Mouse (Mus musculus) heart, embryonic 12.5 days (tissue): ENCODE data around the gene Arhgef39. TPM values are rescaled to one million over a fixed set of nuclear protein-coding genes. Genes with fewer than 3 reads are reported as not detected.

Experiments used
- ATAC-seq: fragments of 200-750 bp; cut with Nextera tagmentation; 2 replicates; pipeline ENCODE4 v1.8.0; 2017; ENCODE audit warnings: moderate TSS enrichment, moderate library complexity; ENCODE audit not compliant: insufficient number of reproducible peaks, low FRiP score
- H3K27ac ChIP-seq: fragments of 300-500 bp; sonication (generic); 2 replicates; pipeline ENCODE4 v1.5.1; 2016; ENCODE audit warnings: mild to moderate bottlenecking, moderate library complexity; ENCODE audit not compliant: poor library complexity, severe bottlenecking
- H3K27me3 ChIP-seq: fragments of 300-500 bp; sonication (generic); replicated peaks from 2 replicates; pipeline ENCODE4 v1.6.1; 2016; ENCODE audit warnings: mild to moderate bottlenecking, moderate library complexity
- H3K36me3 ChIP-seq: fragments of 300-500 bp; sonication (generic); 2 replicates; pipeline ENCODE4 v1.6.1; 2016; ENCODE audit warnings: mild to moderate bottlenecking, moderate library complexity
- H3K4me1 ChIP-seq: fragments of 300-500 bp; sonication (generic); replicated peaks from 2 replicates; pipeline ENCODE4 v1.6.1; 2016; ENCODE audit warnings: mild to moderate bottlenecking
- H3K4me2 ChIP-seq: fragments of 300-500 bp; sonication (generic); 2 replicates; pipeline ENCODE4 v1.6.1; 2016; ENCODE audit warnings: mild to moderate bottlenecking, moderate library complexity
- H3K4me3 ChIP-seq: fragments of 300-500 bp; sonication (generic); 2 replicates; pipeline ENCODE4 v1.5.1; 2016; ENCODE audit warnings: mild to moderate bottlenecking
- H3K9ac ChIP-seq: fragments of 300-500 bp; sonication (generic); 2 replicates; pipeline ENCODE4 v1.6.1; 2016; ENCODE audit warnings: mild to moderate bottlenecking, moderate library complexity
- H3K9me3 ChIP-seq: fragments of 300-500 bp; sonication (generic); replicated peaks from 2 replicates; pipeline ENCODE4 v1.6.1; 2016; ENCODE audit warnings: mild to moderate bottlenecking, moderate library complexity
- WGBS: fragments of 180-500 bp; shearing (Covaris S2); methylation state at CpG from one replicate; pipeline ENCODE4 v1.1.7; 2016; 5-methylcytosine and 5-hydroxymethylcytosine counted together
- polyA plus RNA-seq: library from polyadenylated mRNA; unstranded; fragments of >200 nt; fragmentation: Nextera tagmentation; extraction: Ambion mirVana; gene quantifications from 2 replicates; pipeline ENCODE4 v1.2.1, GENCODE M21; 2016

Gene Arhgef39
- polyA plus RNA-seq, 1 experiment from 2014 or later, result 37.7 TPM

DNA sequence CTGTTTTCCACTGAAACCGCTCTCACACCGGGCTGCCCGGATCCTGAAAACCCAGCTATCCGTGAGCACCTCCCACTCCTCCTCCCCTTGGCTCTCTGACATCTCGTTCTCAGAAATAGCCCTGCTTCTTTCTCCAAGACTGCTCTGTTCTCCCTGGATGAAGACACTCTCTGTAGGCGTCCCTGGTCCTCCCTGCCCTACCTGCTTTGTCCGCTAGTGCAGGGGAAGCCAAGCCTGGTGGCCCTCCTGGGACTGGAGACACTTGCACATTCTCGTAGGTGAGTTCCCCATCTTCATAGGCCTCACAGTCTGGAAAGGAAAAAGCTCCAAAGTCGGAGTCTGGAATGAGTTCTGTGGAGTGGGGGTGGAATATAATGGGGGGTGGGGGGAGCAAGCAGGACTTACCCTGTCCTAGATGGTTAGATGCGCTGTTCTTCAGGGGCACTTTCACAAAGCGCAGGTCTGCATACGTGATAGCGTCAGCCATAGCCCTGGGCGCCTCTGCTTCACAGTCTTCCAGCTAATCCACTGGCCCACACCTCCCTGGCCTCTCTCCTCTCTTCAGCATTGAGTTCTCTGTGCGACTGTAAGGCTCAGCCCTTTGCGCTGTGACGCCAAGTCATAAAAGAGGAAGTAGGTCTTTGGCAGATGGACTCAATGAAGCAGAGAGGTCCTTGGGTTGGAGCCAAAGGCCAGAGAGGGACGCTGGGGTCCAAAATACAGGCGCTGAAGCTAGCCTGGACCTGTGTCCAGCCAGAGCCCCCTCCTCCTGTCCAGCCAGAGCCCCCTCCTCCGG, 45.3 kb downstream of the Arhgef39 start, which contains the start of gene Cd72:
Cd72 (minus strand) TSS at position 588 of the 796 bp plus-strand sequence.
- WGBS, result 26% methylated on average over 20 of the region's 20 CpGs
- peak within 1 kb of the TSS; percentile 71 for H3K4me2 ChIP-seq
- H3K4me3 ChIP-seq, result peak within 1 kb of the TSS; percentile 35
- H3K9me3 ChIP-seq, result no peaks in the 10 kb centered on the region
- H3K36me3 ChIP-seq, result no peaks in the 10 kb centered on the region
- peak within 1 kb of the TSS; percentile 48; the same call in 1 of the 2 replicates for H3K9ac ChIP-seq
- H3K27me3 ChIP-seq, result peaks cover 53% of the 10 kb centered on the region
- ATAC-seq, result no peak
- H3K27ac ChIP-seq, result no peak within 1 kb of the TSS
- peaks cover 30% of the 10 kb centered on the region for H3K4me1 ChIP-seq

DNA sequence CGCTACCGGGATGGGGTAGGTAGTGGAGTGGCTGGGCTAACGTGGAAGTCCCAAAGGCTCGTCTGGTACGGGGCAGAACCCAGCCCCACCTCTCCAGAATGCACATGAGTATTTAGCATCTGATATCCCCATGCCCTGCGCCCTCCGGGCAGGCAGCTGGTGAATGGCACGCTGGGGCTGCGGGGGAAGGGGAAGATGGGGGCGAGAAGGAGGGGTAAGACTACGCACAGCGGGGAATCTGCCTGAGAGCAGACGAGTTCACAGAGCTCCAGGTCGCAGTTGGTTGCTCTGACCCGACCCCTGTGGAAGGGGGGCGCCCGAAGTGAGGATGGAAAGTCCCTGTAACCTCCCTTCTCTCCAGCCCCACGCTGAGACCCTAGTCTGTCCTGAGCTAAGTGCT, 46.1 kb downstream of the Arhgef39 start:
- ATAC-seq, result no peak
- no peaks in the 10 kb centered on the region for H3K36me3 ChIP-seq
- no peaks in the 10 kb centered on the region for H3K9me3 ChIP-seq
- H3K27me3 ChIP-seq, result peaks cover 53% of the 10 kb centered on the region
- H3K4me1 ChIP-seq, result peaks cover 30% of the 10 kb centered on the region
- peak overlapping the region; percentile 35 for H3K4me3 ChIP-seq
- WGBS, result under 1% methylated on average over 18 of the region's 18 CpGs
- peak overlapping the region; percentile 48; the same call in 1 of the 2 replicates for H3K9ac ChIP-seq
- peak overlapping the region; percentile 71 for H3K4me2 ChIP-seq
- H3K27ac ChIP-seq, result no peak overlapping the region

DNA sequence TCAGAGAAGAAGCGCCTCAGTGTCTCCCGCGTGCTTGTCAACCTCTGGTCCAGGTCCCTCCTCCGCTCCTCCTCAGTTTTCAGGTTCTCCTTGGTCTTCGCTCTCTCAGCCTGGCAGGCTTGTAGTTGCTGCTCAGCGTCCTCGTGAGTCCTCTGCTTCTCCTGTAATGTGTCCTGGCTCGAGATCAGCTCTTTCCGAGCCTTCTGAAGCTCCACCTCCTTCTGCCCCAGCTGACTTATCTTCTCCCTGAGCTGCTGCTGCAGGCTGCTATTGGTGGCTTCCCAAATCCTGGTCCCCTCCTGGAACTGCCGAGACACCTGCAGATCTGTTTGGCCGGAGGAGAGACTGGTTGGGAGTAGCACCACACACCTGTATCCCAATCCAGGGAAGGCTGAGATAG, 47.2 kb downstream of the Arhgef39 start:
- Histone ChIP-seq H3K27ac (no peak overlapping the region), H3K4me1 (peaks cover 30% of the 10 kb centered on the region), H3K27me3 (peaks cover 51% of the 10 kb centered on the region), H3K9me3 (no peaks in the 10 kb centered on the region), H3K36me3 (peaks cover 8% of the 10 kb centered on the region), H3K9ac (no peak overlapping the region), H3K4me3 (no peak overlapping the region), H3K4me2 (no peak overlapping the region)
- ATAC-seq, result no peak
- 38% methylated on average over 11 of the region's 11 CpGs for WGBS

DNA sequence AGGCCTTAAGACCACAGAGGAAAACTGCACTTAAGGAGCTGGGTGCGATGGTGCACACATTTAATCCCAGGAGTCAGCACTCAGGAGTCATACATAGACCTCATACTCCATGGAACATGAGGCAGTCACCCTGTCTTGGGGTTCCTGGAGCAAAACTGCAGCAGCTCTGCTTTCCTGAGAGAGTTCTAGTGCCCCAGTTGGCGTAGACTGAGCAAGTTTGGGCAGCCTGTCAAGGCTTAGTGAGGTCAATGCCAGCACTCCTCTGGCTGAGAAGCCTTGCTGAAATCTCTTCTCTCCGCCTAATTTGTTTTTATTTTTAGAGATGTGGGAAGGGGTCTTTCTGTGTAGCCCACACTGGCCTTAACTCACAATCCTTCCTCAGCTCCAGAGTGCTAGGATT, 50.9 kb downstream of the Arhgef39 start:
- WGBS, result 87% methylated on average over 3 of the region's 3 CpGs
- H3K27ac ChIP-seq, result no peak overlapping the region
- no peak overlapping the region for H3K4me3 ChIP-seq
- ATAC-seq, result no peak
- H3K4me1 ChIP-seq, result peaks cover 22% of the 10 kb centered on the region
- no peak overlapping the region for H3K4me2 ChIP-seq
- H3K36me3 ChIP-seq, result peaks cover 32% of the 10 kb centered on the region
- H3K27me3 ChIP-seq, result peaks cover 25% of the 10 kb centered on the region
- no peaks in the 10 kb centered on the region for H3K9me3 ChIP-seq
- no peak overlapping the region for H3K9ac ChIP-seq

DNA sequence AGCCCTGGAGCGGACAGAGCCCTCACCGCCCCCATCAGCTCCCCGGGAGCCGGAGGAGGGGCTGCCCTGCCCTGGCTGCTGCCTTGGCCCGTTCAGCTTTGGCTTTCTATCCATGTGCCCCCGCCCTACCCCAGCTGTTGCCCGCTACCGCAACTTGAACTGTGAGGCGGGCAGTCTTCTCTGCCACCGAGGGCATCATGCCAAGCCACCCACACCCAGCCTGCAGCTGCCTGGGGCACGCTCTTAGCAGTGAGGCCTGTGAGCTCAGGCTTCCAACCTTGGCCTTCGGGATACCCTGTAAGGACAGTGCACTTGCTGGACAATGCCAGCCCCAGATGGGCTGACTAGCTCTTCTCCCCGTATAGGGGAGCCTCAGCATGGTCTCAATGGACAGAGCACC, 52.2 kb downstream of the Arhgef39 start:
- H3K4me2 ChIP-seq, result no peak overlapping the region
- 96% methylated on average over 13 of the region's 13 CpGs for WGBS
- no peaks in the 10 kb centered on the region for H3K9me3 ChIP-seq
- peaks cover 12% of the 10 kb centered on the region for H3K27me3 ChIP-seq
- H3K4me3 ChIP-seq, result no peak overlapping the region
- H3K36me3 ChIP-seq, result peaks cover 32% of the 10 kb centered on the region
- H3K27ac ChIP-seq, result no peak overlapping the region
- H3K4me1 ChIP-seq, result peaks cover 12% of the 10 kb centered on the region
- ATAC-seq, result no peak
- H3K9ac ChIP-seq, result no peak overlapping the region

Other genes starting within 250 kb of the Arhgef39 start
- gene Atp8b5, start 232.5 kb downstream of the Arhgef39 start, polyA plus RNA-seq, result 0.21 TPM in 1 of 2 replicates, not detected in the other
- 14.1 and 15.7 TPM in 2 replicates for gene Rusc2, start 117.7 kb downstream of the Arhgef39 start, polyA plus RNA-seq
- 0.14 TPM in 1 of 2 replicates, not detected in the other for gene Fam166b, start 70.6 kb downstream of the Arhgef39 start, polyA plus RNA-seq
- gene Tesk1, start 57.8 kb downstream of the Arhgef39 start, polyA plus RNA-seq, result 10.3 and 11.6 TPM in 2 replicates
- gene Cd72, start 45.1 kb downstream of the Arhgef39 start, polyA plus RNA-seq, result 0.82 and 2.0 TPM in 2 replicates
- gene Sit1, start 16.0 kb downstream of the Arhgef39 start, polyA plus RNA-seq, result not detected in 2 replicates
- gene Ccdc107, start 6.8 kb downstream of the Arhgef39 start, polyA plus RNA-seq, result 63.6 and 66.4 TPM in 2 replicates
- 1.6 and 2.0 TPM in 2 replicates for gene Car9, start 7.3 kb upstream of the Arhgef39 start, polyA plus RNA-seq
- gene Tpm2, start 24.1 kb upstream of the Arhgef39 start, polyA plus RNA-seq, result 153 and 155 TPM in 2 replicates
- gene Creb3, start 62.6 kb upstream of the Arhgef39 start, polyA plus RNA-seq, result 57.2 and 61.2 TPM in 2 replicates
- gene Tln1, start 63.0 kb upstream of the Arhgef39 start, polyA plus RNA-seq, result 117 and 124 TPM in 2 replicates
- 20.4 and 26.4 TPM in 2 replicates for gene Rgp1, start 79.0 kb upstream of the Arhgef39 start, polyA plus RNA-seq
- 25.5 and 25.8 TPM in 2 replicates for gene Gba2, start 79.2 kb upstream of the Arhgef39 start, polyA plus RNA-seq
- gene Msmp, start 84.8 kb upstream of the Arhgef39 start, polyA plus RNA-seq, result 0.50 and 1.3 TPM in 2 replicates
- gene Npr2, start 132.2 kb upstream of the Arhgef39 start, polyA plus RNA-seq, result 11.0 and 11.2 TPM in 2 replicates
- gene Spag8, start 153.9 kb upstream of the Arhgef39 start, polyA plus RNA-seq, result 0.40 and 0.51 TPM in 2 replicates
- 130 and 139 TPM in 2 replicates for gene Hint2, start 156.8 kb upstream of the Arhgef39 start, polyA plus RNA-seq
- 5.1 and 5.6 TPM in 2 replicates for gene Tmem8b, start 169.3 kb upstream of the Arhgef39 start, polyA plus RNA-seq
- 3.8 and 3.9 TPM in 2 replicates for gene Fam221b, start 169.4 kb upstream of the Arhgef39 start, polyA plus RNA-seq
- not detected in 2 replicates for gene Olfr70, start 201.1 kb upstream of the Arhgef39 start, polyA plus RNA-seq
- not detected in 2 replicates for gene Olfr71, start 210.6 kb upstream of the Arhgef39 start, polyA plus RNA-seq
- gene Hrct1, start 227.5 kb upstream of the Arhgef39 start, polyA plus RNA-seq, result 0.96 and 1.0 TPM in 2 replicates
- 0.15 and 0.35 TPM in 2 replicates for gene Spaar, start 230.3 kb upstream of the Arhgef39 start, polyA plus RNA-seq